Comparison of ENCODE assay signal across 8 mouse cellular contexts in genomic region chr19:16598653-16599297, GRCm38 (mm10).
DNase-seq lines count a peak whose midpoint lies in the region; ATAC-seq and TF ChIP-seq lines count a peak whose summit lies in the region.

No protein-coding gene starts in this region.

- peak; percentile 34 to 46 for DNase-seq in lung, adult 18-20 months
- DNase-seq in lung, adult 2 months, result no peak
- DNase-seq in heart, adult 9 months (ENCODE audit: low spot score in 2 of 2), result peak; percentile 8 to 13
- peak; percentile 68 for DNase-seq in limb, embryonic 14.5 days (ENCODE audit: low spot score)
- DNase-seq in retina, embryonic 14.5 days (ENCODE audit: low spot score), result peak; percentile 71
- DNase-seq in gastrocnemius, postnatal 36 days, result no peak
- no peak for DNase-seq in urinary bladder, postnatal 36 days (ENCODE audit: low spot score in 2 of 2)
- no peak for DNase-seq in adrenal gland, postnatal 36 days

- H3K27me3 ChIP-seq in limb, embryonic 14.5 days (ENCODE audit: control insufficient read depth, insufficient read depth, low read length), result no peaks in the 10 kb centered on the region

- H3K4me2 ChIP-seq in limb, embryonic 14.5 days (replicated peaks; ENCODE audit: low read depth, low read length, severe bottlenecking), result peak overlapping the region; percentile 11

- no peak overlapping the region for H3K9ac ChIP-seq in limb, embryonic 14.5 days (ENCODE audit: low read depth, low read length, severe bottlenecking)

- no peak for TF ChIP-seq POLR2A in lung, adult 2 months (IDR thresholded peaks at IDR 0.05; ENCODE audit: borderline replicate concordance, extremely low read depth, low read depth, low read length)
- no peak for TF ChIP-seq POLR2A in limb, embryonic 14.5 days (IDR thresholded peaks at IDR 0.05; ENCODE audit: borderline replicate concordance, extremely low read depth, insufficient read depth, insufficient read length)

- no peak for TF ChIP-seq CTCF in lung, adult 2 months (IDR thresholded peaks at IDR 0.05; ENCODE audit: insufficient read depth, low read length)

- no peak overlapping the region for H3K27ac ChIP-seq in limb, embryonic 14.5 days (replicated peaks; ENCODE audit: low read depth, low read length)

- no peaks in the 10 kb centered on the region for H3K36me3 ChIP-seq in limb, embryonic 14.5 days (ENCODE audit: control insufficient read depth, insufficient read depth, low read length)

- intact Hi-C loops in gastrocnemius, postnatal 36 days (cut with DNase I), result loop anchor here (2.0 to 10.0 kb wide), 4 partner anchors 164 to 534 kb away; partner anchors contain the start of gene Gna14

- no peak overlapping the region for H3K4me3 ChIP-seq in lung, adult 2 months (replicated peaks; ENCODE audit: extremely low read depth, low read depth, low read length)
- no peak overlapping the region for H3K4me3 ChIP-seq in limb, embryonic 14.5 days (replicated peaks; ENCODE audit: low read length)

- no peaks in the 10 kb centered on the region for H3K9me3 ChIP-seq in limb, embryonic 14.5 days (ENCODE audit: control insufficient read depth, low read length)

- 0 out of 2 replicates have a peak, but pooled peaks cover 2% of the 10 kb centered on the region for H3K4me1 ChIP-seq in lung, adult 2 months (ENCODE audit: control insufficient read depth, insufficient read depth, low read length)
- H3K4me1 ChIP-seq in limb, embryonic 14.5 days (ENCODE audit: control insufficient read depth, insufficient read depth, low read length), result peaks cover 7% of the 10 kb centered on the region; the same call in 1 of the 2 replicates

- ATAC-seq in limb, embryonic 14.5 days (ENCODE audit: low FRiP score, low read depth), result peak; percentile 80

- WGBS in lung, adult 2 months, result 47% methylated on average over 11 of the region's 11 CpGs
- 29% methylated on average over 11 of the region's 11 CpGs for WGBS in limb, embryonic 14.5 days

Comparison
In these comparisons a context has a peak if more than half of its experiments do, and no peak if none do; other contexts are left out.
1. DNase-seq: peak in lung, adult 18-20 months (2 of 2), heart, adult 9 months (2 of 2), limb, embryonic 14.5 days (single experiment) and retina, embryonic 14.5 days (single experiment); none in lung, adult 2 months (single experiment), gastrocnemius, postnatal 36 days (0 of 2), urinary bladder, postnatal 36 days (0 of 2) and adrenal gland, postnatal 36 days (0 of 2).